Mouse (Mus musculus): ENCODE measurements at regions not wholly inside any gene's neighbourhood (a gene's known extent, or its start where the extent isn't known, plus 50 kb on each side); places are given as distances from the start of the nearest gene placed in this dataset.

DNA sequence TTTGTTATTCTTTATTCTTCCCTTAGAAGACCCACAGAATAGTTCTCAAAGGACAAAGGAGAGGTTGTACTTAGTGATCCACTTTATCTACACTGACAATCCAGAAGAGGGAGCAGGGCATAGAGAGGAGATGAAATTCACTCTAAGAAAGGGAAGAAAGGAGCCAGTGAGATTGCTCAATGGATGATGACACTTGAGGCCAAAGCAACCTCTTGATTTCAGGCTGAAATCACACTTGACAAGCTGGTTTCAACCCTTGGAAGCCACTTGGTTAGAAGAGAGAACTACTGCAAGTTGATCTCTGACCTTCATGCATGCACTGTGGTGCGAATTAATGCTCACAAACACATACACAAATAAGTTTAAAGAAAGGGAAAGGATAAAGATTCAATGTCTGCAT lies 66.5 kb downstream of the Ccnl1 start:
- no peak for DNase-seq

DNA sequence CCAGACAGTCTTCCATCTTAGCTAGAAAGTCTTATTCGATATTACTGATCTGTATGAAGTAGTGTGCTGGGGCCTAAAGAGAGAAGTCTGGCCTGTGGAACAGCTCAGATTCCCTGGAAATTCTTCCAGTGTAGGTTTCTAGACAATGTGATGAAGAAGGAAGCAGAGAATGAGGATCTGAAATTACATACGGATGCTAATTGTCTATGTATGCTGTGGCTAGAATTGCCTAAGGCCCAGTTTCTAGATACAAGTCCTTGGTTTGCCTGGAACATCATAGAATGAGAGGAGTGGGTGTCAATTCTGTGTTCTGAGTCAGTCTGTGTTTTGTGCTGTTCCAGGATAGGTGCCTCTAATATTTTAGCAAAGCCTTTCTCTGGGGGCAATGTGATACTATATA lies 66.9 kb downstream of the Ccnl1 start:
- no peak for DNase-seq

DNA sequence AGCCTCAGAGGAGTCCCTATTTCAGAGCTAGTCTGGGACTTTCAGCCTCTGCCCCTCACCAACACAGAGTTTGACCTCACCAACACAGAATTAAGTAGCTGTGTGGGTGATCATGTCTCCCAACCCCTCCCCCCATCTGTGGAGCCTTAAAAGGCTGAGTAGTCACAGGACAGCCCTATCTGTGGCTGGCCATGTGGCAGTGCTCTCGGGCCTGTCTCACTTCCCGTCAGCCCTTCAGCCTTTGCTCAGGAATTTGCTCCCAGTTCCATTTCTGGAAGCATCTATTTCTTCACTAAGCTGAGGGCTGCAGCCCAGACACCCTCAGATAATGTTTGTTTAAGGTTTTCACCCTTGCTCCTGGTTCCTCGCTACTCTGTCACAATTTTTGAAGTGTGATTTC lies 69.1 kb downstream of the Ccnl1 start:
- no peak for DNase-seq

DNA sequence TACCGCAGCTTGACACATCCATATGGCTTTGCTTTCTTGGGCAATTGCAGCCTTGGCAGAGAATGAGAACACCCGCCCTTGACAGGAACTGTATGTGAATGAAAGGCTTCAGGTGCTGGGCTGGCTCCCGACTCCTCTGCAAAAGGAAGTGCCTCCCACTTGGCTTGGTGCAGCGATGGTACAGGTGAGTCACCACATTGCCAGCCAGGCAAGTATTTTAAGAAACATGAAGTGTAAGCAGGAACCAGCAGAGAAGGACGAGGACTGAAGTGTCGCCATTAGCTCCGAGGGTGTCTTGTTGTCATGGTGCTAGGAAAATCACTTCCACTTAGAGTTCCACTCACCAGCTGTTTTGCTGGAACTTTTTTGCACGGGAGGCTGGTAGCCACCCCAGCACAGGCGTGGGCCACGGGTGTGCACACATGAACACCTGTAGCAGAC lies 73.5 kb downstream of the Ccnl1 start:
- DNase-seq, result peak; percentile 90

DNA sequence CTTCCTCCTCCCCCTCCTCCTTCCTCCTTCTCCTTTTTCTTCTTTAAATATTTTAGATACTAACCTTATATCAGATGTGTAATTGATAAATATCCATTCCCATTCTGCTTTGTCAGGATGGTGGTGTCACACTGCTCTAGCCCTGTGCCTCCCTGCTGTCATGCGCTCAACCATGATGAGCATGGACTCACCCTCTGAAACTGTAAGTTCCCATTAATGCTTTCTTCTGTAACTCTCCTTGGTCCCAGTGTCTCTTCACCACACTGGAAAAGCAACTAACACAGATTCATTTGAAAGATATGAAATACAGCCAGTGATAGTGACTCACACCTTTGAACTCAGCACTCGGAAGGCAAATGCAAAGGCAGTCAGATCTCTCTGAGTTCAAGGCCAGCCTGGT lies 75.9 kb downstream of the Ccnl1 start:
- no peak for DNase-seq
